Mouse (Mus musculus) G1E-ER4 (cell line): Measurements from ENCODE around the gene Meis1. TPM values are rescaled to one million over a fixed set of nuclear protein-coding genes. Genes with fewer than 3 reads are reported as not detected.

Source experiments
- GATA1 ChIP-seq: IDR thresholded peaks from one replicate; pipeline ENCODE4 v1.8.0; 2012; ENCODE audit warnings: low read length, inconsistent platforms
- polyA plus RNA-seq: library from polyadenylated mRNA; stranded (reverse); fragments of >175 nt; gene quantifications from 2 replicates; pipeline ENCODE4 v1.2.3, GENCODE M21; 2012

Gene Meis1
- polyA plus RNA-seq, 1 experiment, result 4.1 TPM

DNA sequence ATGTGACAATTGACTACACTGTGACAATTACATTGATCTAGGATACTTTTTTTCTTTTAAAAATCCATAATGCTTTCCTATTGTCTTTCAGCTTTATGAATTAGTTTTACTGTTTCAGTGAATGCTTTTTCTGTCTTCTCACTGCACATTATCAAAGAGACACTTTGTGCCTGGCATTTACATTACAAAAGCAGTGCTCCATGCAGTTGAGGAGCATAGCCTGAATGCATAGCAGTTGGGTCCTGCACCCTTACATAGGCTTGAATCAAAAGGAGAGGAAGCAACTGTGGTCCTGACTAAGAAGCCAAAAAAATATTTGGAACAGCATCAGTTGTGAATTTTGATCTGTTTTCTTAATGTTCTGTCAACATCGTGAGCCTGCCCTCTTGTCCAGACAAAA is 105.5 kb downstream of the Meis1 start:
- TF ChIP-seq GATA1, result no peak

GRCm38 (mm10) chr11:18912311-18913019 is 106.3 kb downstream of the Meis1 start:
- no peak for TF ChIP-seq GATA1

GRCm38 (mm10) chr11:18906866-18907265 is 111.9 kb downstream of the Meis1 start:
- no peak for TF ChIP-seq GATA1

DNA sequence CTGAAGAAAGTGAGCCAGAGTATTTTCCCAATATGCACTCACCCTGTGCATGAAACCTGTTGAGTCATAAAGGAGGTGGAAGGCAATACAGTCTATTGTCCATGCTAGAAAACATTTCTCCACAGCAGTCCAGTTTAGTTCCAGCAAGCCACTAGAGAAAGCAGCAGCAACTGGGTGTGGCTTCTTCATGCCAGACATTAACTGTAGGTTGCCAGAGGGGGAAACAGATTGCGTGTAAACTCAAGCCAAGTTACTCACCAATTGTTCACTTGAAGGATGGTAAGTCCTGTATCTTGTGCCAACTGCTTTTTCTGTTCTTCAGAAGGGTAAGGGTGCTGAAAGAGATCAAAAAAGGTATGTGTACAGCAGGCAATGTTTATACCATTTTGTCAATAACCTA is 113.4 kb downstream of the Meis1 start:
- no peak for TF ChIP-seq GATA1

- TF ChIP-seq GATA1, result no peak
Observed at GRCm38 (mm10) chr11:18904880-18905279, 113.9 kb downstream of the Meis1 start.

DNA sequence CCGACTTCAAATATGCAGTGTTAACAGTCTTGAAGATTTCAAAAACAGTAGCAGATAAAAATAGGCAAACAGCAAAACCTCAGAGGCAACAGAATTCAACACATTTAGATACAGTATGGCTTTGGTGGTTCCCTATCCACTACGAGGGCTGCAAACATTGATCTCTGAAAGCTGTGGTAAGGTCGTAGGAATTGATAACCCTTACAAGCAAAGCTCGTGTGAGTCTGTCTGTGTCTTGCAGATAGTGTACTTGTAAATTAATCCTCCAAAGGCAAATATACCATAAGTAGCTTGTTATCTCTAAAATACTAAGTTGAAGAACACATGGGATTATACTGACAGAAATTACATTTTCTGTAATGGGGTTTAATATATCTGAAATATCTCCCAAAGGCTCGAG is 114.5 kb downstream of the Meis1 start:
- peak; percentile 89 for TF ChIP-seq GATA1

- TF ChIP-seq GATA1, result no peak
Observed at GRCm38 (mm10) chr11:18900489-18900888, 118.3 kb downstream of the Meis1 start.

DNA sequence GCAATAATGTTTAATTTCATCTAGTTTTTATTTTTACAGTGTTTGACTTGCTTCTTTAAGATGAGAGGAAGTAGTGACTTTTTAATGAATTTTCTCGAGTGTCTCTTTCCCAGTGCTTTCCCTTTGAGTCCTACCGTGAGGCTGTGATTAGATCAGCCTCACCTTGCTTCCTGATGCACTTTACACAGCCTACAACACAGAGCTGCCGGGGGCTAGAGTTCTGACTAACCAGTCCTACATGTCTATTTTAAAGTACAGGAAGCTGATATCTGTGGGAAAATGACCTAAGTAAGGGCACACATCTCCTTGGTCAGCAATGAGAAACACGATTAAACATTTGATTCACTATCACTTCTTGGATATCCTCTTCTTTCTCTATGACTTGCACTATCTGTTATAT is 119.9 kb downstream of the Meis1 start:
- TF ChIP-seq GATA1, result no peak

DNA sequence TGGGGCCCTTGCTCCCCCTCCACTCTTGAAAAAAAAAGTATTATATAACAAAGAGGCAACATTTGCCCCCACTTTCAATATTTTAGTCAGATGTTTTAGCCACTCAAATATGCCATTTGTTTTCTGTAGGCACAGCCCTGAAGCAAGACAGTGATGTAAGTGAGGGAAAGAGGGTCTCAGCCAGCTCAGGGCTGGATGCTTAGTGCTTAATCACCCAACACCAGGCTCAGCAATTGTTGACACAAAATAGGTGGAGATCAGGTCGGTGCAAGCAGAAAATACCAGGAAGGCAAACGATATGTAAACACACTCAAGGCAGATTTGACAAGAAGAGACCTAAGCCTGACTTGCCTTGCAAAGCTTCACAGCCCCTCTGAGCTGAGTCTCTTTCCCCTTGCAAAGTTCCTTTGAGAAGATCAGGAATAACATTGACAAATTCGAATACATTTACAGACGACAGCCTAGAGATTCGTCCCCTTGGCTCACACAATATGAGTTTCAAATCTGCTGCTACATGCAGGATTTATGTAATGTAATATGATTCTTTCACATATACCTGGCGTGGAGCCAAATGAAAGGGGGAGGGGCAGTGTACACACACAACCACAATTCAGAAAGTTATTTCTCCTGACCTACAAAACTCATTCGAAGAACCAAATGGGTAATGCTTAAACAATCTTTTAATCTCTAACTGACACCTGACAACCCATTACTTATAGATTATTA is 120.7 kb downstream of the Meis1 start:
- TF ChIP-seq GATA1, result no peak

- no peak for TF ChIP-seq GATA1
Observed at GRCm38 (mm10) chr11:18897250-18897649, 121.5 kb downstream of the Meis1 start.

GRCm38 (mm10) chr11:18892470-18892869 is 126.3 kb downstream of the Meis1 start:
- TF ChIP-seq GATA1, result no peak

GRCm38 (mm10) chr11:18889139-18889538 is 129.6 kb downstream of the Meis1 start:
- no peak for TF ChIP-seq GATA1

DNA sequence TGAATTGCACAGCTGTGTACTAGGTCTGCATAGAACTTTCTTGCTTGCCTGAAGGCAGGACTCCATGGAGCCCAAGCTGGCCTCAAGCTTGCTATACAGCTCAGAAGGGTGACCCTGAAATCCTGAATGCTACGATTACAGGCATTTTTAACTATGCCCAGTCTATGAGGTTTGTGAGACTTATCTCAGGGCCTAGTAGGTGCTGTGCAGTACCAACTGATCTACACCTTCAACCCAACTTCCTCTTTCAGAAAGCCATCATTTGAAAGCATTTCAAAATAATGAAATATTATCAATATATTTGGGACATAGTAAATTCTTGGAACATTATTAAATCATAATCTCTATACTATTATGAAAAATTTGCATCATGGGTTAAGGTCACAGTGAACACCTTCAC is 130.1 kb downstream of the Meis1 start:
- TF ChIP-seq GATA1, result no peak

- TF ChIP-seq GATA1, result no peak
Observed at GRCm38 (mm10) chr11:18885729-18886325, 133.0 kb downstream of the Meis1 start.

- no peak for TF ChIP-seq GATA1
Observed at GRCm38 (mm10) chr11:18885036-18885728, 133.6 kb downstream of the Meis1 start.

DNA sequence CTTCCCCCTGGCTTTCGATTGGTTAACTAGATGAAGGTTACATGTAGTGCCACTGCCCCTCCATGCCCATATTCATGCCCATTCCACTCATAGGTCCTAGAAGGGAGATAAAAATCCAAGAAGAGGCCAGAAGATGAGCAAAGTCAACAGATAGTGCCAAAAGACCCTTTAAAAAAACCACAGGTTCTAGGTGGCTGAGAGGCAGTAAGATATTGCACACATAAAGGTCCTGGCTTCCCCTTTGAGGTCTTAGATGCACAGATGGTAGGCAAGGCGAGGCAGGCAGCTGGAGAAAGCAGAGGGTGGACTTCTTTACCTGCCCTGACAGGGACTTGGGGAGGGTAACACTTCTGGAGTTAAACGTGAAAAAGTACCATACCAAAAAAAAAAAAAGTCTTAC is 134.8 kb downstream of the Meis1 start:
- no peak for TF ChIP-seq GATA1
